In genomic region chr13:51566371-51567077, GRCm38 (mm10) we compare ENCODE assay signal across 8 mouse cellular contexts. TPM values are rescaled to one million over a fixed set of nuclear protein-coding genes. Genes with fewer than 3 reads are reported as not detected.
DNase-seq lines count a peak whose midpoint lies in the region; ATAC-seq and TF ChIP-seq lines count a peak whose summit lies in the region.
"Had no signal": no experiment of that assay in that cellular context is flagged by ENCODE, and none has a peak within 500 bp of the region (broad histone marks: within the 10 kb centered on the region; RNA-seq: fewer than 3 reads in every experiment).

No protein-coding gene starts in this region.

- H3K27me3 ChIP-seq in lung, embryonic 15.5 days = peaks cover 76% of the 10 kb centered on the region
- H3K27me3 ChIP-seq in forebrain, embryonic 14.5 days (replicated peaks; ENCODE audit: control insufficient read depth, insufficient read depth, low read length) = no peaks in the 10 kb centered on the region
- H3K27me3 ChIP-seq in limb, embryonic 14.5 days (ENCODE audit: control insufficient read depth, insufficient read depth, low read length) = peaks cover 64% of the 10 kb centered on the region
- peaks cover 57% of the 10 kb centered on the region for H3K27me3 ChIP-seq in stomach, embryonic 16.5 days (ENCODE audit: control insufficient read depth, insufficient read depth, low read length)

- no peak; the same call in 1 of the 2 replicates for ATAC-seq in lung, embryonic 15.5 days (ENCODE audit: borderline replicate concordance, extremely low read depth, low FRiP score, low TSS enrichment)
- ATAC-seq in forebrain, embryonic 14.5 days = no peak
- no peak for ATAC-seq in limb, embryonic 14.5 days (ENCODE audit: low FRiP score, low read depth)
- ATAC-seq in stomach, embryonic 16.5 days (ENCODE audit: insufficient read depth, low FRiP score) = no peak
- ATAC-seq in granulocyte monocyte progenitor cell, adult 5-6 weeks (replicated peaks; ENCODE audit: poor library complexity, severe bottlenecking) = no peak
- ATAC-seq in megakaryocyte-erythroid progenitor cell, adult 5-6 weeks (replicated peaks; ENCODE audit: low FRiP score, low TSS enrichment, poor library complexity, severe bottlenecking) = no peak

- H3K36me3 ChIP-seq in lung, embryonic 15.5 days = no peaks in the 10 kb centered on the region
- 0 out of 2 replicates have a peak, but pooled peaks cover 4% of the 10 kb centered on the region for H3K36me3 ChIP-seq in forebrain, embryonic 14.5 days (ENCODE audit: control insufficient read depth, insufficient read depth, low read length)
- H3K36me3 ChIP-seq in limb, embryonic 14.5 days (ENCODE audit: control insufficient read depth, insufficient read depth, low read length) = no peaks in the 10 kb centered on the region
- no peaks in the 10 kb centered on the region for H3K36me3 ChIP-seq in stomach, embryonic 16.5 days (ENCODE audit: control insufficient read depth, insufficient read depth, low read length)

- peaks cover 30% of the 10 kb centered on the region for H3K4me1 ChIP-seq in lung, embryonic 15.5 days
- no peaks in the 10 kb centered on the region for H3K4me1 ChIP-seq in lung, adult 2 months (ENCODE audit: control insufficient read depth, insufficient read depth, low read length)
- peaks cover 22% of the 10 kb centered on the region for H3K4me1 ChIP-seq in forebrain, embryonic 14.5 days (ENCODE audit: control insufficient read depth, insufficient read depth, low read length)
- H3K4me1 ChIP-seq in limb, embryonic 14.5 days (ENCODE audit: control insufficient read depth, insufficient read depth, low read length) = peaks cover 23% of the 10 kb centered on the region
- peaks cover 23% of the 10 kb centered on the region for H3K4me1 ChIP-seq in stomach, embryonic 16.5 days (ENCODE audit: control insufficient read depth, insufficient read depth, low read length)

- H3K4me3 ChIP-seq in lung, embryonic 15.5 days = peak overlapping the region; percentile 33
- no peak overlapping the region for H3K4me3 ChIP-seq in lung, adult 2 months (replicated peaks; ENCODE audit: extremely low read depth, low read depth, low read length)
- H3K4me3 ChIP-seq in forebrain, embryonic 14.5 days (ENCODE audit: low read depth, low read length) = peak overlapping the region; percentile 62
- peak overlapping the region; percentile 48 for H3K4me3 ChIP-seq in limb, embryonic 14.5 days (replicated peaks; ENCODE audit: low read length)
- H3K4me3 ChIP-seq in stomach, embryonic 16.5 days (replicated peaks; ENCODE audit: low read length) = peak overlapping the region; percentile 51

- no peak for DNase-seq in lung, adult 2 months
- no peak for DNase-seq in forebrain, embryonic 14.5 days (ENCODE audit: low spot score)
- DNase-seq in limb, embryonic 14.5 days (ENCODE audit: low spot score) = no peak

- WGBS in lung, embryonic 15.5 days = 9% methylated on average over 22 of the region's 22 CpGs
- 11% methylated on average over 22 of the region's 22 CpGs for WGBS in lung, adult 2 months
- WGBS in forebrain, embryonic 14.5 days = 3% methylated on average over 22 of the region's 22 CpGs
- WGBS in limb, embryonic 14.5 days = 10% methylated on average over 20 of the region's 22 CpGs
- 11% methylated on average over 22 of the region's 22 CpGs for WGBS in stomach, embryonic 16.5 days

- H3K27ac ChIP-seq in lung, embryonic 15.5 days = no peak overlapping the region
- H3K27ac ChIP-seq in forebrain, embryonic 14.5 days (ENCODE audit: low read depth, low read length) = no peak overlapping the region
- no peak overlapping the region for H3K27ac ChIP-seq in limb, embryonic 14.5 days (replicated peaks; ENCODE audit: low read depth, low read length)
- H3K27ac ChIP-seq in stomach, embryonic 16.5 days (ENCODE audit: low read length) = no peak overlapping the region

- peak overlapping the region; percentile 75 for H3K4me2 ChIP-seq in lung, embryonic 15.5 days
- H3K4me2 ChIP-seq in forebrain, embryonic 14.5 days (ENCODE audit: low read length) = peak overlapping the region; percentile 97
- peak overlapping the region; percentile 94 for H3K4me2 ChIP-seq in limb, embryonic 14.5 days (replicated peaks; ENCODE audit: low read depth, low read length, severe bottlenecking)
- H3K4me2 ChIP-seq in stomach, embryonic 16.5 days (ENCODE audit: low read depth, low read length) = peak overlapping the region; percentile 86

- peak overlapping the region; percentile 5; the same call in 1 of the 2 replicates for H3K9ac ChIP-seq in lung, embryonic 15.5 days
- peak overlapping the region; percentile 79 for H3K9ac ChIP-seq in forebrain, embryonic 14.5 days (ENCODE audit: low read length)
- H3K9ac ChIP-seq in limb, embryonic 14.5 days (ENCODE audit: low read depth, low read length, severe bottlenecking) = peak overlapping the region; percentile 55
- H3K9ac ChIP-seq in stomach, embryonic 16.5 days (ENCODE audit: low read length) = peak overlapping the region; percentile 66; the same call in 1 of the 2 replicates

- H3K9me3 ChIP-seq in lung, embryonic 15.5 days = no peaks in the 10 kb centered on the region
- H3K9me3 ChIP-seq in forebrain, embryonic 14.5 days (replicated peaks; ENCODE audit: control insufficient read depth, low read length) = no peaks in the 10 kb centered on the region
- H3K9me3 ChIP-seq in limb, embryonic 14.5 days (ENCODE audit: control insufficient read depth, low read length) = no peaks in the 10 kb centered on the region
- no peaks in the 10 kb centered on the region for H3K9me3 ChIP-seq in stomach, embryonic 16.5 days (replicated peaks; ENCODE audit: control insufficient read depth, low read length)

- no peak for TF ChIP-seq CTCF in lung, adult 2 months (IDR thresholded peaks at IDR 0.05; ENCODE audit: insufficient read depth, low read length)

- no peak for TF ChIP-seq POLR2A in lung, adult 2 months (IDR thresholded peaks at IDR 0.05; ENCODE audit: borderline replicate concordance, extremely low read depth, low read depth, low read length)
- TF ChIP-seq POLR2A in limb, embryonic 14.5 days (IDR thresholded peaks at IDR 0.05; ENCODE audit: borderline replicate concordance, extremely low read depth, insufficient read depth, insufficient read length) = no peak

RNA-seq across cellular contexts. Expression of gene Shc3, which starts 2.7 kb away (rescaled TPM):
- polyA plus RNA-seq in lung, embryonic 15.5 days (2015; fragmentation: Nextera tagmentation; extraction: Ambion mirVana) = 0.16 and 0.25 TPM in 2 replicates
- 0.22 and 0.45 TPM in 2 replicates for polyA plus RNA-seq in lung, adult 2 months (2012; rRNA removed)
- 4.3 and 5.4 TPM in 2 replicates for polyA plus RNA-seq in forebrain, embryonic 14.5 days (2014; fragmentation: Nextera tagmentation; extraction: Ambion mirVana)
- polyA plus RNA-seq in limb, embryonic 14.5 days (2012; rRNA removed) = 1.1 and 1.4 TPM in 2 replicates
- 0.62 and 0.69 TPM in 2 replicates for polyA plus RNA-seq in limb, embryonic 14.5 days (2014; fragmentation: Nextera tagmentation; extraction: Ambion mirVana)
- polyA plus RNA-seq in stomach, embryonic 16.5 days (2015; fragmentation: Nextera tagmentation; extraction: Ambion mirVana) = 0.14 and 0.31 TPM in 2 replicates
- total RNA-seq in granulocyte monocyte progenitor cell, adult 5-6 weeks (2014; fragmentation: Nextera tagmentation) = not detected in 2 replicates
- not detected in 2 replicates for total RNA-seq in granulocyte monocyte progenitor cell, adult 5-6 weeks (2017)
- total RNA-seq in megakaryocyte-erythroid progenitor cell, adult 5-6 weeks (2014; fragmentation: Nextera tagmentation) = not detected in 2 replicates
- total RNA-seq in megakaryocyte-erythroid progenitor cell, adult 5-6 weeks (2017) = not detected in 2 replicates
- polyA plus RNA-seq: liver, embryonic 16.5 days had no signal

Comparison
In these comparisons a context has a peak if more than half of its experiments do, and no peak if none do; other contexts are left out.
1. H3K9ac ChIP-seq: peak in every context shown above with its lines; median percentile 79 in forebrain, embryonic 14.5 days; 66 in stomach, embryonic 16.5 days; 55 in limb, embryonic 14.5 days; 5 in lung, embryonic 15.5 days.